Comparison of ENCODE assay signal across 20 mouse cellular contexts in the genomic region with DNA sequence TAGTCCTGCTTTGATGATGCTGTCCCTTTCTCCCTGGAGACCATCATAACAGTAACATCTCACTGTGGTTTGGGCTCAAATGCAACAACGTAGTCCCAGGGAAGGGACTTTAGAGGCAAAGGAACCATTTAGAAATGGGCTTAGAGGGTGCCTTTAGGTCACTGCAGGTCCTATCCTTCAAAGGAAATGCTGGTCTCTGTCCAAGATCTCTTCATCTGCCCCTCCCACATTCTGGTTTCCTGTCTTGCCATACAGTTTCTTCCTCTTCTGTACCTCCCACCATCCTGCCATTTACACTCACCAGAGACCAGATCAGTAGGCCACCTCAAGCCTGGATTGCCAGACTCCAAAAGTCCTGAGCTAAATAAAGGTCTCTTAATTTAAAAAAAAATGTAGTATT.
DNase-seq lines count a peak whose midpoint lies in the region; ATAC-seq lines count a peak whose summit lies in the region.
"Had no signal": no experiment of that assay in that cellular context is flagged by ENCODE, and none has a peak within 500 bp of the region (broad histone marks: within the 10 kb centered on the region; RNA-seq: fewer than 3 reads in every experiment).

No protein-coding gene starts in this region.

- no peak overlapping the region for H3K4me2 ChIP-seq in heart, embryonic 11.5 days
- H3K4me2 ChIP-seq: embryonic facial prominence, embryonic 12.5 days; forebrain, embryonic 13.5 days; forebrain, embryonic 15.5 days had no signal

- no peak overlapping the region for H3K9ac ChIP-seq in heart, embryonic 11.5 days (ENCODE audit: low read depth, low read length)
- H3K9ac ChIP-seq: embryonic facial prominence, embryonic 12.5 days; forebrain, embryonic 13.5 days; forebrain, embryonic 15.5 days had no signal

- H3K4me3 ChIP-seq in heart, embryonic 11.5 days (ENCODE audit: low read depth, low read length), result no peak overlapping the region
- H3K4me3 ChIP-seq: embryonic facial prominence, embryonic 10.5 days; embryonic facial prominence, embryonic 12.5 days; forebrain, embryonic 13.5 days; forebrain, embryonic 15.5 days had no signal

- H3K27me3 ChIP-seq in heart, embryonic 11.5 days (ENCODE audit: control insufficient read depth, insufficient read depth, low read length), result no peaks in the 10 kb centered on the region
- H3K27me3 ChIP-seq: embryonic facial prominence, embryonic 12.5 days; forebrain, embryonic 13.5 days; forebrain, embryonic 15.5 days had no signal

- peak; percentile 54 for DNase-seq in heart, adult 11 months
- DNase-seq in 416B (ENCODE audit: low read depth), result peak; percentile 48
- DNase-seq in gastrocnemius, postnatal 36 days, result no peak
- DNase-seq in lung, postnatal 14 days, result no peak
- DNase-seq: adrenal gland, adult 2 months; adrenal gland, postnatal 10 days; adrenal gland, postnatal 25 days; cerebellum, adult 11 months; cerebellum, adult 18-20 months; cerebellum, adult 8-10 months; cerebellum, adult 9-11 months; cerebellum, postnatal 14 days; cerebellum, postnatal 36 days had no signal

- ATAC-seq in heart, embryonic 11.5 days (replicated peaks; ENCODE audit: insufficient number of reproducible peaks, low FRiP score, low TSS enrichment), result no peak
- peak; percentile 46 for ATAC-seq in granulocyte monocyte progenitor cell, adult 5-6 weeks (replicated peaks; ENCODE audit: poor library complexity, severe bottlenecking)
- ATAC-seq in megakaryocyte progenitor cell, adult 5-6 weeks (replicated peaks; ENCODE audit: poor library complexity), result peak; percentile 71
- ATAC-seq: forebrain, embryonic 13.5 days; forebrain, embryonic 15.5 days had no signal

- intact Hi-C loops in gastrocnemius, postnatal 36 days (cut with DNase I), result no loop called here

- no peak overlapping the region for H3K27ac ChIP-seq in heart, embryonic 11.5 days (ENCODE audit: low read depth, low read length)
- H3K27ac ChIP-seq: embryonic facial prominence, embryonic 10.5 days; embryonic facial prominence, embryonic 12.5 days; forebrain, embryonic 13.5 days; forebrain, embryonic 15.5 days had no signal

- no peaks in the 10 kb centered on the region for H3K36me3 ChIP-seq in heart, embryonic 11.5 days (ENCODE audit: control insufficient read depth, insufficient read depth, low read length)
- H3K36me3 ChIP-seq: embryonic facial prominence, embryonic 10.5 days; embryonic facial prominence, embryonic 12.5 days; forebrain, embryonic 15.5 days had no signal

- no peaks in the 10 kb centered on the region for H3K9me3 ChIP-seq in heart, embryonic 11.5 days (replicated peaks; ENCODE audit: control insufficient read depth, low read length)
- H3K9me3 ChIP-seq: embryonic facial prominence, embryonic 10.5 days; embryonic facial prominence, embryonic 12.5 days; forebrain, embryonic 13.5 days; forebrain, embryonic 15.5 days had no signal

- H3K4me1 ChIP-seq in heart, embryonic 11.5 days (ENCODE audit: control insufficient read depth, insufficient read depth, low read length), result peaks cover 8% of the 10 kb centered on the region
- H3K4me1 ChIP-seq: embryonic facial prominence, embryonic 10.5 days; embryonic facial prominence, embryonic 12.5 days; forebrain, embryonic 13.5 days; forebrain, embryonic 15.5 days had no signal

- 89% methylated on average over 1 of the region's 1 CpGs for WGBS in heart, embryonic 11.5 days (ENCODE audit: insufficient replicate concordance)

Comparison
In these comparisons a context has a peak if more than half of its experiments do, and no peak if none do; other contexts are left out.
1. DNase-seq: peak in heart, adult 11 months (single experiment) and 416B (single experiment); none in gastrocnemius, postnatal 36 days (0 of 2) and lung, postnatal 14 days (single experiment).